Mouse (Mus musculus) liver, postnatal 0 days (tissue): Measurements from ENCODE around the gene Atp1a1. TPM values are rescaled to one million over a fixed set of nuclear protein-coding genes. Genes with fewer than 3 reads are reported as not detected.

Experiments
- ATAC-seq: fragments of 200-750 bp; cut with Nextera tagmentation; 2 replicates; pipeline ENCODE4 v1.8.0; 2017; ENCODE audit warnings: mild to moderate bottlenecking, moderate library complexity
- DNase-seq: peaks from one replicate; pipeline ENCODE4 v3.0.0-alpha.2; 2016
- H3K27ac ChIP-seq: fragments of 300-500 bp; sonication (generic); 2 replicates; pipeline ENCODE4 v1.5.1; 2014; ENCODE audit warnings: antibody characterized with exemption, moderate library complexity, mild to moderate bottlenecking, low read depth
- H3K27me3 ChIP-seq: fragments of 300-500 bp; sonication (generic); 2 replicates; pipeline ENCODE4 v1.6.1; 2014; ENCODE audit warnings: low read length, control low read depth, mixed read lengths; ENCODE audit not compliant: insufficient read depth
- H3K36me3 ChIP-seq: fragments of 300-500 bp; sonication (generic); replicated peaks from 2 replicates; pipeline ENCODE4 v1.6.1; 2014; ENCODE audit warnings: mild to moderate bottlenecking, control low read depth, low read length, moderate library complexity, mixed read lengths; ENCODE audit not compliant: insufficient read depth
- H3K4me1 ChIP-seq: fragments of 300-500 bp; sonication (generic); 2 replicates; pipeline ENCODE4 v1.6.1; 2014; ENCODE audit warnings: antibody characterized with exemption, mild to moderate bottlenecking, control low read depth; ENCODE audit not compliant: insufficient read depth
- H3K4me2 ChIP-seq: fragments of 300-500 bp; sonication (generic); 2 replicates; pipeline ENCODE4 v1.6.1; 2014; ENCODE audit warnings: low read depth, mild to moderate bottlenecking, low read length, moderate library complexity, mixed read lengths
- H3K4me3 ChIP-seq: fragments of 300-500 bp; sonication (generic); 2 replicates; pipeline ENCODE4 v1.5.1; 2014; ENCODE audit warnings: low read depth, low read length
- H3K9ac ChIP-seq: fragments of 300-500 bp; sonication (generic); replicated peaks from 2 replicates; pipeline ENCODE4 v1.6.1; 2014; ENCODE audit warnings: mild to moderate bottlenecking, moderate library complexity
- H3K9me3 ChIP-seq: fragments of 300-500 bp; sonication (generic); 2 replicates; pipeline ENCODE4 v1.6.1; 2016; ENCODE audit warnings: mild to moderate bottlenecking, control low read depth, low read length, mixed read lengths
- CTCF ChIP-seq: sonication (generic); IDR thresholded peaks from 2 replicates; pipeline ENCODE4 v1.5.1; 2016; ENCODE audit warnings: antibody characterized with exemption, low read depth
- EP300 ChIP-seq: IDR thresholded peaks from 2 replicates; pipeline ENCODE4 v1.6.1; 2016; ENCODE audit warnings: antibody characterized with exemption, low read depth, mild to moderate bottlenecking
- WGBS: fragments of 180-500 bp; shearing (Covaris S2); extraction: QIAGEN DNeasy Blood & Tissue Kit; methylation state at CpG from one replicate; pipeline ENCODE4 v1.1.7; 2014; ENCODE audit not compliant: insufficient replicate concordance; 5-methylcytosine and 5-hydroxymethylcytosine counted together
- polyA plus RNA-seq: library from polyadenylated mRNA; unstranded; fragments of >200 nt; fragmentation: Nextera tagmentation; extraction: Ambion mirVana; gene quantifications from 2 replicates; pipeline ENCODE4 v1.2.1, GENCODE M21; 2015

The Atp1a1 gene
- polyA plus RNA-seq, 1 experiment from 2014 or later = 39.3 TPM

GRCm38 (mm10) chr3:101597317-101598096 lies 7.0 kb downstream of the Atp1a1 start:
- 27% methylated on average over 10 of the region's 10 CpGs for WGBS
- TF ChIP-seq CTCF (no peak), EP300 (peak; percentile 61; the same call in 1 of the 2 replicates)
- no peak overlapping the region for H3K9ac ChIP-seq
- ATAC-seq (peak; percentile 13; the same call in 1 of the 2 replicates), DNase-seq (no peak)
- peak overlapping the region; percentile 8 for H3K4me2 ChIP-seq
- H3K27me3 ChIP-seq = no peaks in the 10 kb centered on the region
- no peaks in the 10 kb centered on the region for H3K9me3 ChIP-seq
- H3K4me1 ChIP-seq = peaks cover 55% of the 10 kb centered on the region
- no peak overlapping the region for H3K4me3 ChIP-seq
- no peak overlapping the region for H3K27ac ChIP-seq
- H3K36me3 ChIP-seq = peaks cover 26% of the 10 kb centered on the region

GRCm38 (mm10) chr3:101596686-101597085 lies 7.8 kb downstream of the Atp1a1 start:
- TF ChIP-seq EP300 = peak; percentile 46; the same call in 1 of the 2 replicates
- no peak for TF ChIP-seq CTCF
- peak overlapping the region; percentile 27; the same call in 1 of the 2 replicates for H3K4me2 ChIP-seq
- 0 out of 2 replicates have a peak, but pooled peaks have one; percentile 27 for ATAC-seq
- H3K4me1 ChIP-seq = peaks cover 52% of the 10 kb centered on the region
- WGBS = 48% methylated on average over 8 of the region's 8 CpGs
- no peak overlapping the region for H3K27ac ChIP-seq
- no peaks in the 10 kb centered on the region for H3K27me3 ChIP-seq
- no peak overlapping the region for H3K9ac ChIP-seq
- H3K9me3 ChIP-seq = no peaks in the 10 kb centered on the region
- peaks cover 34% of the 10 kb centered on the region for H3K36me3 ChIP-seq
- DNase-seq = no peak
- H3K4me3 ChIP-seq = no peak overlapping the region

GRCm38 (mm10) chr3:101595866-101596630 lies 8.4 kb downstream of the Atp1a1 start:
- H3K27me3 ChIP-seq = no peaks in the 10 kb centered on the region
- ATAC-seq = no peak
- peak overlapping the region; percentile 27; the same call in 1 of the 2 replicates for H3K4me2 ChIP-seq
- H3K4me3 ChIP-seq = no peak overlapping the region
- no peak overlapping the region for H3K27ac ChIP-seq
- 72% methylated on average over 14 of the region's 14 CpGs for WGBS
- H3K9me3 ChIP-seq = no peaks in the 10 kb centered on the region
- no peak for TF ChIP-seq EP300
- no peak for TF ChIP-seq CTCF
- no peak overlapping the region for H3K9ac ChIP-seq
- peaks cover 45% of the 10 kb centered on the region for H3K4me1 ChIP-seq
- peaks cover 40% of the 10 kb centered on the region for H3K36me3 ChIP-seq
- DNase-seq = no peak

- Histone ChIP-seq H3K27ac (no peak overlapping the region), H3K27me3 (no peaks in the 10 kb centered on the region), H3K4me1 (peaks cover 35% of the 10 kb centered on the region), H3K36me3 (peaks cover 51% of the 10 kb centered on the region), H3K9me3 (no peaks in the 10 kb centered on the region), H3K4me2 (no peak overlapping the region), H3K4me3 (no peak overlapping the region), H3K9ac (no peak overlapping the region)
- no peak for DNase-seq
- 78% methylated on average over 5 of the region's 5 CpGs for WGBS
- ATAC-seq = no peak
- TF ChIP-seq EP300 (no peak), CTCF (no peak)
Measured at GRCm38 (mm10) chr3:101594982-101595381, 9.5 kb downstream of the Atp1a1 start.

GRCm38 (mm10) chr3:101593266-101593651 lies 11.2 kb downstream of the Atp1a1 start:
- H3K27me3 ChIP-seq = no peaks in the 10 kb centered on the region
- H3K9ac ChIP-seq = no peak overlapping the region
- peaks cover 67% of the 10 kb centered on the region for H3K36me3 ChIP-seq
- no peaks in the 10 kb centered on the region for H3K9me3 ChIP-seq
- H3K4me2 ChIP-seq = no peak overlapping the region
- H3K4me3 ChIP-seq = no peak overlapping the region
- DNase-seq = no peak
- no peak for TF ChIP-seq EP300
- TF ChIP-seq CTCF = no peak
- peaks cover 20% of the 10 kb centered on the region for H3K4me1 ChIP-seq
- no peak for ATAC-seq
- 86% methylated on average over 7 of the region's 7 CpGs for WGBS
- H3K27ac ChIP-seq = no peak overlapping the region
